Mouse (Mus musculus): ENCODE measurements at regions not wholly inside any gene's neighbourhood (a gene's known extent, or its start where the extent isn't known, plus 50 kb on each side); places are given as distances from the start of the nearest gene placed in this dataset.

GRCm38 (mm10) chr7:63313096-63313495, 100.7 kb upstream of the Chrna7 start:
- Histone ChIP-seq H3K4me1 (no peaks in the 10 kb centered on the region), H3K4me2 (no peak overlapping the region), H3K4me3 (no peak overlapping the region), H3K9me3 (replicated peaks) (no peaks in the 10 kb centered on the region), H3K36me3 (ENCODE audit: poor library complexity, severe bottlenecking) (no peaks in the 10 kb centered on the region), H3K27me3 (no peaks in the 10 kb centered on the region), H3K27ac (no peak overlapping the region), H3K9ac (no peak overlapping the region)
- no peak for ATAC-seq
- WGBS = 81% methylated on average over 1 of the region's 1 CpGs

DNA sequence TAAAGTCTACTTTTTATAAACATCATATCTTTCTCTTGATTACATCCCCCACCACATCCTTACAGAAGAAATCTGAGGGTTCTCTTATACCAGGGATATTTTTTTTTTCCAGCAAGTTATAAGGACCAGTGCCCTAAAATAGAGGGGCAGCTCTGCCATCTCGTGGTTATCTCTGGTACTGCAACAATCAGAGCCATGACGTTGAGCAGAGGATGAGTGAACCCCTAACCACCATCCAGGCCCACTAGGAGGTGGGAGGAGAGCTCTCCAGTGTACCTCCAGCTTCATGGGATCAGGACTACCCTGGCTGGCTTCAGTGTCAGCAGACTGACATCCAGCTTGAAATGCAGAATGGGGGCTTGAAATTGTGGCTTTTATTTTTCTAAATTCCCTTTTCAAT, 107.2 kb upstream of the Chrna7 start:
- H3K4me3 ChIP-seq = no peak overlapping the region
- H3K9me3 ChIP-seq (replicated peaks) = no peaks in the 10 kb centered on the region
- no peak overlapping the region for H3K27ac ChIP-seq
- WGBS = 0% methylated on average over 2 of the region's 2 CpGs
- H3K4me2 ChIP-seq = no peak overlapping the region
- H3K9ac ChIP-seq = no peak overlapping the region
- no peaks in the 10 kb centered on the region for H3K36me3 ChIP-seq (ENCODE audit: poor library complexity, severe bottlenecking)
- H3K4me1 ChIP-seq = no peaks in the 10 kb centered on the region
- H3K27me3 ChIP-seq = no peaks in the 10 kb centered on the region
- peak; percentile 75 for ATAC-seq

DNA sequence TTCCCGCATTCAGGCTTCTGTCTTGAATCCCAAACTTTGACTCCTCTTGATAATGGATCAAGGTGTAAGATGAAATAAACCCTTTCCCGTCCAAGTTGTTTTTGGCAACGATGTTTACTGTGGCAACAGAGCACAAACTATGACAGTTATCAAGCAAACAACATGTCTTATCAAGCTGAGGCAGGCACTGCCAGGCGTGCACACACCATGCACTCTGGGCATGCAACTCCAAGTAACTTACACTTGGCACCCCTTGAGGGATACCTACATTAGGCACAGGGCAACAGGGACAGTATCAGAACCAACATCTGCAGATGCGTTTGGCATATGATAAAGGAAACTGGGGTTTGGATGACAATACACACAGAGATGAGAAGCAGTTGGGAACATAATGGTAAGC, 108.8 kb upstream of the Chrna7 start:
- H3K9me3 ChIP-seq (replicated peaks) = no peaks in the 10 kb centered on the region
- H3K36me3 ChIP-seq (ENCODE audit: poor library complexity, severe bottlenecking) = no peaks in the 10 kb centered on the region
- no peaks in the 10 kb centered on the region for H3K4me1 ChIP-seq
- no peak overlapping the region for H3K9ac ChIP-seq
- H3K27me3 ChIP-seq = no peaks in the 10 kb centered on the region
- H3K4me2 ChIP-seq = no peak overlapping the region
- no peak overlapping the region for H3K4me3 ChIP-seq
- no peak overlapping the region for H3K27ac ChIP-seq
- 87% methylated on average over 5 of the region's 5 CpGs for WGBS
- no peak for ATAC-seq

GRCm38 (mm10) chr7:63321951-63322710, 109.8 kb upstream of the Chrna7 start:
- WGBS = 35% methylated on average over 11 of the region's 11 CpGs
- no peaks in the 10 kb centered on the region for H3K36me3 ChIP-seq (ENCODE audit: poor library complexity, severe bottlenecking)

DNA sequence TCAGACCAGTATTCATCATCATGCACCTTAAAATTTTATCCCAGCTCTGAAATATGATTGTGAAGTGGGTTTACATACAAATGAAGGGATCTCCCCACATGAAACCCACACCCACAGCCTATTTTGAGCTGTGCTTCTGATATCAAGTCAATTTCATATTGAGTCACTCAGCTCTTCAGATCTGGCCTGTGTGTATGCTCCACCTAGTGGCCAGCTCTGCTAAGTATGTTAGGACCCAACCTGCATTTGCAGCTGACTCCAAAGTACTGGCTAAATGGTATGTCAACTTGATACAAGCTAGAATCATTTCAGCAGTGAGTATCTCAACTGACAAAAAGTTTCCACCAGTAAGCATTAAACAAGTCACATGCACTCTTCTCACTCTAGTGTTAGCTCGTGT, 109.4 kb upstream of the Otud7a start:
- WGBS = 22% methylated on average over 1 of the region's 1 CpGs
- Histone ChIP-seq H3K27ac (no peak overlapping the region), H3K9ac (no peak overlapping the region), H3K4me1 (no peaks in the 10 kb centered on the region), H3K4me3 (no peak overlapping the region), H3K27me3 (no peaks in the 10 kb centered on the region), H3K9me3 (replicated peaks) (no peaks in the 10 kb centered on the region), H3K4me2 (no peak overlapping the region), H3K36me3 (ENCODE audit: poor library complexity, severe bottlenecking) (no peaks in the 10 kb centered on the region)
- peak; percentile 69; the same call in 1 of the 2 replicates for ATAC-seq

More at GRCm38 (mm10) chr7:63321951-63322710, 109.8 kb upstream of the Chrna7 start:
- ATAC-seq = peak; percentile 53
- no peaks in the 10 kb centered on the region for H3K27me3 ChIP-seq
- H3K4me3 ChIP-seq = no peak overlapping the region
- no peaks in the 10 kb centered on the region for H3K4me1 ChIP-seq
- no peak overlapping the region for H3K4me2 ChIP-seq
- no peak overlapping the region for H3K27ac ChIP-seq
- no peak overlapping the region for H3K9ac ChIP-seq
- H3K9me3 ChIP-seq (replicated peaks) = no peaks in the 10 kb centered on the region

DNA sequence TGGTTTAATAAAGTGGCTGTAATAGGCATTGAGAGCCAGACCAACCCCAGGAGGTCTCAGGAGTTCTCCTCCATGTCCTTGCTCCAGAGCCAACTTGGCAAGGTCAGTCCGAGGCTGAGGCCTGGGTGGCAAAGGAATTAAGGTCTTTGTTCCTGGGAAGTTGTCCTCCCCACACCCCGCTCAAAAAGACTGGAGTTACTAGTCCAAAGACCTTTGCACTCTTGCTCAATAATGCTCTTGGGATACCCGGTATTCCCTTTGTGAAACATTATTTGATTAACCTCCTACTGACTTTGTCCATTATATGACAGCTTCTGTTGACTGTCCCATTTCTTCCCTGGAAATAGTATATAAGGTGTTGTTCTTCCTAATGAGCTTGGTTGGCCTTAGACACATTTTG, 108.5 kb upstream of the Otud7a start:
- Histone ChIP-seq H3K4me3 (no peak overlapping the region), H3K9me3 (replicated peaks) (no peaks in the 10 kb centered on the region), H3K9ac (no peak overlapping the region), H3K27me3 (no peaks in the 10 kb centered on the region), H3K4me1 (no peaks in the 10 kb centered on the region), H3K27ac (no peak overlapping the region), H3K36me3 (ENCODE audit: poor library complexity, severe bottlenecking) (no peaks in the 10 kb centered on the region), H3K4me2 (no peak overlapping the region)
- WGBS = 67% methylated on average over 3 of the region's 3 CpGs
- ATAC-seq = no peak

DNA sequence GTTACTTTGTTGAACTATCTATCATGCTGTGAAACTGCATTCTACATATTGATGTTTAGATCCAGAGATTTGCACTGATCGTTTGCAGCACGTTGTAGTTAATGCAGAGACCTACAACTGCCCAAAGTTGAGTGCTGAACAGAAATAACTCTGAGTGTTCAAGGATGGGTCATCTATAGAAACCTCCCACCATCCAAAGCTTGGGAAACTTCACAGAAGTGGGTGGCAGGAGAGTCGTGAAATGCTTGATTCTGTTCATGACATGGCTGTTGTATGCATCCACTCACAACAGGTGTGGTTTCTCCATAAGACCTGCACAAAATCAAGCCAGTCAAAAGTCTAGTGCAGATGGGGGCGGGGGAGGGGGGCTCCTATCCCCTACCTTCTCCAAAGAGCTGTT, 102.8 kb upstream of the Otud7a start:
- no peak overlapping the region for H3K4me2 ChIP-seq
- 75% methylated on average over 4 of the region's 4 CpGs for WGBS
- H3K36me3 ChIP-seq (ENCODE audit: poor library complexity, severe bottlenecking) = no peaks in the 10 kb centered on the region
- no peaks in the 10 kb centered on the region for H3K4me1 ChIP-seq
- H3K9me3 ChIP-seq (replicated peaks) = no peaks in the 10 kb centered on the region
- ATAC-seq = no peak
- no peak overlapping the region for H3K9ac ChIP-seq
- no peak overlapping the region for H3K27ac ChIP-seq
- no peak overlapping the region for H3K4me3 ChIP-seq
- no peaks in the 10 kb centered on the region for H3K27me3 ChIP-seq

GRCm38 (mm10) chr7:63345671-63346392, 98.7 kb upstream of the Otud7a start:
- no peaks in the 10 kb centered on the region for H3K4me1 ChIP-seq
- WGBS = 42% methylated on average over 11 of the region's 11 CpGs
- no peak overlapping the region for H3K4me3 ChIP-seq
- no peak overlapping the region for H3K4me2 ChIP-seq
- H3K27me3 ChIP-seq = no peaks in the 10 kb centered on the region
- peak; percentile 59; the same call in 1 of the 2 replicates for ATAC-seq
- H3K9ac ChIP-seq = no peak overlapping the region
- no peak overlapping the region for H3K27ac ChIP-seq
- H3K36me3 ChIP-seq (ENCODE audit: poor library complexity, severe bottlenecking) = no peaks in the 10 kb centered on the region
- H3K9me3 ChIP-seq (replicated peaks) = no peaks in the 10 kb centered on the region

DNA sequence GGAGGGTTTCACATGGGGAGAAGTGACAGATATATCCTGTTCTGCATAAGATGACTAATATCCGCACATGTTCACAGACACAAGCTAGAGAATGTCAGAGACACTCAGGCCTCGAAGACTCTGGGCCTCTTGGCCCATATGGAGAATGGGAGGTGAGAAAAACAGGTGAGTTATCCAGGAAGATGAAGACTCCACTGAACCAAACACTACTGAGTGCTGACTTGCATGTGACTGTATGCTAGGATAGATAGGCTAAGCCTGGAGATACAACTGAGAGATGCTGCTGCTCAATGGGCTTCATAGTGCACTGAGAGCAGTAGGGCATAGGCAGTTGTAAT, 98.2 kb upstream of the Otud7a start:
- no peak overlapping the region for H3K9ac ChIP-seq
- no peak overlapping the region for H3K27ac ChIP-seq
- ATAC-seq = 0 out of 2 replicates have a peak, but pooled peaks have one; percentile 6
- H3K4me1 ChIP-seq = no peaks in the 10 kb centered on the region
- no peaks in the 10 kb centered on the region for H3K27me3 ChIP-seq
- no peaks in the 10 kb centered on the region for H3K9me3 ChIP-seq (replicated peaks)
- no peak overlapping the region for H3K4me3 ChIP-seq
- no peaks in the 10 kb centered on the region for H3K36me3 ChIP-seq (ENCODE audit: poor library complexity, severe bottlenecking)
- WGBS = 99% methylated on average over 2 of the region's 2 CpGs
- no peak overlapping the region for H3K4me2 ChIP-seq

All from forebrain, embryonic 13.5 days (tissue).